In genomic region chr1:32463103-32463516, GRCm38 (mm10) we compare ENCODE assay signal across 14 mouse cellular contexts.
A peak's percentile ranks its signal among the peaks of the same experiment; 100 is the strongest.
DNase-seq lines count a peak whose midpoint lies in the region; ATAC-seq lines count a peak whose summit lies in the region.
"Had no signal": no experiment of that assay in that cellular context is flagged by ENCODE, and none has a peak within 500 bp of the region (broad histone marks: within the 10 kb centered on the region; RNA-seq: fewer than 3 reads in every experiment).

No protein-coding gene starts in this region.

- H3K4me2 ChIP-seq in midbrain, embryonic 14.5 days (ENCODE audit: low read length): no peak overlapping the region
- H3K4me2 ChIP-seq in midbrain, embryonic 13.5 days (replicated peaks): no peak overlapping the region

- no peak overlapping the region for H3K27ac ChIP-seq in midbrain, embryonic 14.5 days (replicated peaks; ENCODE audit: low read depth, low read length)
- no peak overlapping the region for H3K27ac ChIP-seq in midbrain, embryonic 13.5 days
- H3K27ac ChIP-seq in embryonic facial prominence, embryonic 10.5 days (replicated peaks): no peak overlapping the region
- H3K27ac ChIP-seq: liver, embryonic 14.5 days; macrophage had no signal

- 0 out of 2 replicates have a peak, but pooled peaks cover 4% of the 10 kb centered on the region for H3K36me3 ChIP-seq in midbrain, embryonic 14.5 days (ENCODE audit: control insufficient read depth, insufficient read depth, low read length)
- no peaks in the 10 kb centered on the region for H3K36me3 ChIP-seq in midbrain, embryonic 13.5 days
- no peaks in the 10 kb centered on the region for H3K36me3 ChIP-seq in embryonic facial prominence, embryonic 10.5 days (replicated peaks)

- H3K27me3 ChIP-seq in midbrain, embryonic 14.5 days (ENCODE audit: control insufficient read depth, insufficient read depth, low read length): no peaks in the 10 kb centered on the region
- no peaks in the 10 kb centered on the region for H3K27me3 ChIP-seq in midbrain, embryonic 13.5 days
- H3K27me3 ChIP-seq in embryonic facial prominence, embryonic 10.5 days (replicated peaks; ENCODE audit: low read depth, poor library complexity, severe bottlenecking): no peaks in the 10 kb centered on the region
- H3K27me3 ChIP-seq: CH12.LX had no signal

- intact Hi-C loops in gastrocnemius, postnatal 36 days (cut with DNase I): no loop called here

- 82% methylated on average over 6 of the region's 6 CpGs for WGBS in midbrain, embryonic 14.5 days
- 83% methylated on average over 6 of the region's 6 CpGs for WGBS in midbrain, embryonic 13.5 days
- 90% methylated on average over 6 of the region's 6 CpGs for WGBS in embryonic facial prominence, embryonic 10.5 days

- peak; percentile 37; the same call in 1 of the 2 replicates for ATAC-seq in midbrain, embryonic 14.5 days (ENCODE audit: low FRiP score, low TSS enrichment)
- no peak for ATAC-seq in midbrain, embryonic 13.5 days

- H3K4me3 ChIP-seq in midbrain, embryonic 14.5 days (replicated peaks; ENCODE audit: low read depth, low read length): no peak overlapping the region
- no peak overlapping the region for H3K4me3 ChIP-seq in midbrain, embryonic 13.5 days (replicated peaks)
- no peak overlapping the region for H3K4me3 ChIP-seq in embryonic facial prominence, embryonic 10.5 days
- H3K4me3 ChIP-seq: myocyte had no signal

- no peaks in the 10 kb centered on the region for H3K9me3 ChIP-seq in midbrain, embryonic 14.5 days (ENCODE audit: control insufficient read depth, low read length)
- H3K9me3 ChIP-seq in midbrain, embryonic 13.5 days: no peaks in the 10 kb centered on the region
- no peaks in the 10 kb centered on the region for H3K9me3 ChIP-seq in embryonic facial prominence, embryonic 10.5 days

- H3K4me1 ChIP-seq in midbrain, embryonic 14.5 days (ENCODE audit: control insufficient read depth, insufficient read depth, low read length): no peaks in the 10 kb centered on the region
- no peaks in the 10 kb centered on the region for H3K4me1 ChIP-seq in midbrain, embryonic 13.5 days (replicated peaks)
- H3K4me1 ChIP-seq in embryonic facial prominence, embryonic 10.5 days: no peaks in the 10 kb centered on the region

- no peak for DNase-seq in midbrain, embryonic 14.5 days
- peak; percentile 77 for DNase-seq in cerebellum, adult 9-10 months
- DNase-seq in left cerebral cortex, adult 11 months (ENCODE audit: low spot score): peak; percentile 40
- peak; percentile 15 for DNase-seq in right cerebral cortex, postnatal 14 days
- DNase-seq in lung, postnatal 36 days: no peak
- DNase-seq in embryonic facial prominence, embryonic 10.5 days (ENCODE audit: low spot score): no peak
- no peak for DNase-seq in gastrocnemius, postnatal 36 days
- DNase-seq: kidney, adult 11 months; retina, postnatal 1 day had no signal

- H3K9ac ChIP-seq in midbrain, embryonic 14.5 days (replicated peaks; ENCODE audit: low read length): no peak overlapping the region
- H3K9ac ChIP-seq in midbrain, embryonic 13.5 days (replicated peaks): no peak overlapping the region
- H3K9ac ChIP-seq: liver, embryonic 14.5 days had no signal

Comparison
In these comparisons a context has a peak if more than half of its experiments do, and no peak if none do; other contexts are left out.
1. DNase-seq: peak in cerebellum, adult 9-10 months (single experiment), left cerebral cortex, adult 11 months (single experiment) and right cerebral cortex, postnatal 14 days (single experiment); none in midbrain, embryonic 14.5 days (single experiment), lung, postnatal 36 days (single experiment), embryonic facial prominence, embryonic 10.5 days (single experiment) and gastrocnemius, postnatal 36 days (0 of 2).